Mouse (Mus musculus): ENCODE measurements around the gene Faf2. TPM values are rescaled to one million over a fixed set of nuclear protein-coding genes. Genes with fewer than 3 reads are reported as not detected.
A peak's percentile ranks its signal among the peaks of the same experiment; 100 is the strongest.
"Not testable (repeated sequence)": the region's sequence is repeated elsewhere in the genome, so short reads cannot be mapped to it uniquely, and the experiment has no call there.

The Faf2 gene
- polyA plus RNA-seq, 1 experiment = 47.0 TPM

- TF ChIP-seq POLR2A (IDR thresholded peaks at IDR 0.05; ENCODE audit: borderline replicate concordance, extremely low read depth, insufficient read depth, insufficient read length, poor library complexity, severe bottlenecking) (no peak), CTCF (IDR thresholded peaks at IDR 0.05; ENCODE audit: borderline replicate concordance, extremely low read depth, insufficient read depth, insufficient read length) (no peak)
- DNase-seq (ENCODE audit: low read depth) = no peak
These were observed 13.6 kb upstream of the Faf2 start for GRCm38 (mm10) chr13:54608002-54608401.

DNA sequence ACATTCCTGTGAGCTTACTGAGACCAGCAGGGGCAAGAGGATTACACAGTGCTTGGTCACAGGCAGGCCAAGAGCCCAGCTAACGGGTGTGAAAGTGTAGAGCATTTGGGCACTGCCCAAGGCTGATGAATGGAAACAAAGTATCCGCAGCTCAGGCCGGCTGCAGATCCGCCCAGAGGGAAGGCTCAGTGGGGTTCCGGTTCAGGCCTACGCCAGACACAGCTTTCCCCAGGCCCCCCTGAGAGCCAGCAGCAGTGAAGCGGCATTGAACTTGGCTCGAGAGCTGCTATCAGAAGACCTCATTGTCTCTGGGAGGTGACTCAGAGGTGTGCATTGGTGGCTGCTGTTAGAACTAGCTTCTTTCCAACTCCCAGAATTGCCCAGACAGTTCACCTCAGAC, 12.9 kb upstream of the Faf2 start:
- TF ChIP-seq POLR2A (IDR thresholded peaks at IDR 0.05; ENCODE audit: borderline replicate concordance, extremely low read depth, insufficient read depth, insufficient read length, poor library complexity, severe bottlenecking) (no peak), CTCF (IDR thresholded peaks at IDR 0.05; ENCODE audit: borderline replicate concordance, extremely low read depth, insufficient read depth, insufficient read length) (no peak)
- peak; percentile 45 for DNase-seq (ENCODE audit: low read depth)

GRCm38 (mm10) chr13:54609301-54609700, 12.3 kb upstream of the Faf2 start:
- TF ChIP-seq POLR2A (IDR thresholded peaks at IDR 0.05; ENCODE audit: borderline replicate concordance, extremely low read depth, insufficient read depth, insufficient read length, poor library complexity, severe bottlenecking) = no peak

GRCm38 (mm10) chr13:54610613-54610971, 11.0 kb upstream of the Faf2 start:
- DNase-seq (ENCODE audit: low read depth) = peak; percentile 25
- TF ChIP-seq POLR2A (IDR thresholded peaks at IDR 0.05; ENCODE audit: borderline replicate concordance, extremely low read depth, insufficient read depth, insufficient read length, poor library complexity, severe bottlenecking) (no peak), CTCF (IDR thresholded peaks at IDR 0.05; ENCODE audit: borderline replicate concordance, extremely low read depth, insufficient read depth, insufficient read length) (no peak)

More at GRCm38 (mm10) chr13:54609301-54609700, 12.3 kb upstream of the Faf2 start:
- DNase-seq (ENCODE audit: low read depth) = no peak

GRCm38 (mm10) chr13:54610972-54611754, 10.4 kb upstream of the Faf2 start, which contains the start of gene Cltb:
Gene Cltb (minus strand): TSS chr13:54611344.
- DNase-seq (ENCODE audit: low read depth) = peak; percentile 86
- TF ChIP-seq CTCF (IDR thresholded peaks at IDR 0.05; ENCODE audit: borderline replicate concordance, extremely low read depth, insufficient read depth, insufficient read length) (no peak), POLR2A (IDR thresholded peaks at IDR 0.05; ENCODE audit: borderline replicate concordance, extremely low read depth, insufficient read depth, insufficient read length, poor library complexity, severe bottlenecking) (peak; percentile 59)

DNA sequence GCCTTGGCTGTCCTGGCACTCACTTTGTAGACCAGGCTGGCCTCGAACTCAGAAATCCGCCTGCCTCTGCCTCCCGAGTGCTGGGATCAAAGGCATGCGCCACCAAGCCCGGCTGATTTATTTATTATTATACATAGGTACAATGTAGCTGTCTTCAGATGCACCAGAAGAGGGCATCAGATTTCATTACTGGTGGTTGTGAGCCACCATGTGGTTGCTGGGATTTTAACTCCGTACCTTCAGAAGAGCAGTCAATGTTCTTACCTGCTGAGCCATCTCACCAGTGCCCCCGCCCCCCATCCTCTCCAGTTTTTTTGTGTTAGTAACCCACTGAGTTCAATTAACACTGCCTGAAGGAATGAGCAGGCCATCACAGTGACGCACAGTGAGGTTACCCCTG, 8.4 kb upstream of the Faf2 start:
- DNase-seq (ENCODE audit: low read depth) = not testable (repeated sequence)

DNA sequence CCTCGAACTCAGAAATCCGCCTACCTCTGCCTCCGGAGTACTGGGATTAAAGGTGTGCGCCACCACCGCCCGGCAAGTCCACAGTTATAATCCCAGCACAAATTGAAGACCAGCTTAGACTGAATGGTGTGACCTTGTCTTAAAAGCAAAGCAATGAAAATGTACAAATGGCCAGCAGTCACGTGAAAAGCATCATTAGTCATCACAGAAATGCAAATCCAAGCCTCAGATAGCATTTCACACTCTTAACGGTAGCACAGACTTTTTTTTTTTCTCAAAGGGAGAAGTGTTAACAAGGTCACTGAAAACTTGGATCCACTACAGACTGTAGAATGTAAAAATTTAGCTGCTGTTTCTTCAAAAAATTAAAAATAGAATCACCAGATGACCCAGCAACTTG, 5.3 kb upstream of the Faf2 start:
- no peak for DNase-seq (ENCODE audit: low read depth)
- TF ChIP-seq POLR2A (IDR thresholded peaks at IDR 0.05; ENCODE audit: borderline replicate concordance, extremely low read depth, insufficient read depth, insufficient read length, poor library complexity, severe bottlenecking) (no peak), CTCF (IDR thresholded peaks at IDR 0.05; ENCODE audit: borderline replicate concordance, extremely low read depth, insufficient read depth, insufficient read length) (no peak)

- TF ChIP-seq CTCF (IDR thresholded peaks at IDR 0.05; ENCODE audit: borderline replicate concordance, extremely low read depth, insufficient read depth, insufficient read length) = no peak
- TF ChIP-seq POLR2A (IDR thresholded peaks at IDR 0.05; ENCODE audit: borderline replicate concordance, extremely low read depth, insufficient read depth, insufficient read length, poor library complexity, severe bottlenecking) = no peak
- no peak for DNase-seq (ENCODE audit: low read depth)
These were observed 4.6 kb upstream of the Faf2 start for GRCm38 (mm10) chr13:54616998-54617397.

- TF ChIP-seq CTCF (IDR thresholded peaks at IDR 0.05; ENCODE audit: borderline replicate concordance, extremely low read depth, insufficient read depth, insufficient read length) (no peak), POLR2A (IDR thresholded peaks at IDR 0.05; ENCODE audit: borderline replicate concordance, extremely low read depth, insufficient read depth, insufficient read length, poor library complexity, severe bottlenecking) (no peak)
- DNase-seq (ENCODE audit: low read depth) = peak; percentile 24
These were observed 457 bp downstream of the Faf2 start for GRCm38 (mm10) chr13:54621960-54622521.

GRCm38 (mm10) chr13:54629128-54629527, 7.5 kb downstream of the Faf2 start:
- TF ChIP-seq CTCF (IDR thresholded peaks at IDR 0.05; ENCODE audit: borderline replicate concordance, extremely low read depth, insufficient read depth, insufficient read length) (no peak), POLR2A (IDR thresholded peaks at IDR 0.05; ENCODE audit: borderline replicate concordance, extremely low read depth, insufficient read depth, insufficient read length, poor library complexity, severe bottlenecking) (no peak)
- DNase-seq (ENCODE audit: low read depth) = no peak

GRCm38 (mm10) chr13:54632731-54633277, 11.2 kb downstream of the Faf2 start:
- no peak for DNase-seq (ENCODE audit: low read depth)
- TF ChIP-seq CTCF (IDR thresholded peaks at IDR 0.05; ENCODE audit: borderline replicate concordance, extremely low read depth, insufficient read depth, insufficient read length) = no peak
- no peak for TF ChIP-seq POLR2A (IDR thresholded peaks at IDR 0.05; ENCODE audit: borderline replicate concordance, extremely low read depth, insufficient read depth, insufficient read length, poor library complexity, severe bottlenecking)

GRCm38 (mm10) chr13:54635011-54635410, 13.4 kb downstream of the Faf2 start:
- no peak for DNase-seq (ENCODE audit: low read depth)
- TF ChIP-seq POLR2A (IDR thresholded peaks at IDR 0.05; ENCODE audit: borderline replicate concordance, extremely low read depth, insufficient read depth, insufficient read length, poor library complexity, severe bottlenecking) = no peak
- TF ChIP-seq CTCF (IDR thresholded peaks at IDR 0.05; ENCODE audit: borderline replicate concordance, extremely low read depth, insufficient read depth, insufficient read length) = no peak

Data from brain, embryonic 14.5 days (tissue).